Mouse (Mus musculus) neural tube, embryonic 14.5 days (tissue): ENCODE results near the gene Pcdh9. TPM values are rescaled to one million over a fixed set of nuclear protein-coding genes. Genes with fewer than 3 reads are reported as not detected.

Source experiments
- ATAC-seq: fragments of 200-750 bp; cut with Nextera tagmentation; 2 replicates; pipeline ENCODE4 v1.8.0; 2017; ENCODE audit warnings: low read depth, mild to moderate bottlenecking, moderate TSS enrichment, moderate library complexity
- H3K27ac ChIP-seq: fragments of 300-500 bp; sonication (generic); 2 replicates; pipeline ENCODE4 v1.5.1; 2014; ENCODE audit warnings: low read depth, mild to moderate bottlenecking, control low read depth, low read length, moderate library complexity, mixed read lengths
- H3K27me3 ChIP-seq: fragments of 300-500 bp; sonication (generic); 2 replicates; pipeline ENCODE4 v1.6.1; 2014; ENCODE audit warnings: low read length; ENCODE audit not compliant: control insufficient read depth, insufficient read depth
- H3K36me3 ChIP-seq: fragments of 300-500 bp; sonication (generic); 2 replicates; pipeline ENCODE4 v1.6.1; 2014; ENCODE audit warnings: low read length, mixed read lengths; ENCODE audit not compliant: control insufficient read depth, insufficient read depth
- H3K4me1 ChIP-seq: fragments of 300-500 bp; sonication (generic); 2 replicates; pipeline ENCODE4 v1.6.1; 2014; ENCODE audit warnings: low read length; ENCODE audit not compliant: control insufficient read depth, insufficient read depth
- H3K4me2 ChIP-seq: fragments of 300-500 bp; sonication (generic); 2 replicates; pipeline ENCODE4 v1.6.1; 2014; ENCODE audit warnings: mild to moderate bottlenecking, low read depth, low read length, control low read depth
- H3K4me3 ChIP-seq: fragments of 300-500 bp; sonication (generic); 2 replicates; pipeline ENCODE4 v1.5.1; 2014; ENCODE audit warnings: low read depth, low read length, control low read depth, mixed read lengths
- H3K9ac ChIP-seq: fragments of 300-500 bp; sonication (generic); replicated peaks from 2 replicates; pipeline ENCODE4 v1.6.1; 2014; ENCODE audit warnings: low read depth, mild to moderate bottlenecking, control low read depth, low read length, mixed read lengths
- H3K9me3 ChIP-seq: fragments of 300-500 bp; sonication (generic); 2 replicates; pipeline ENCODE4 v1.6.1; 2016; ENCODE audit warnings: low read length; ENCODE audit not compliant: control insufficient read depth
- WGBS: fragments of 180-500 bp; shearing (Covaris S2); extraction: QIAGEN DNeasy Blood & Tissue Kit; methylation state at CpG from one replicate; pipeline ENCODE4 v1.1.7; 2014; 5-methylcytosine and 5-hydroxymethylcytosine counted together
- polyA plus RNA-seq: library from polyadenylated mRNA; unstranded; fragments of >200 nt; fragmentation: Nextera tagmentation; extraction: Ambion mirVana; gene quantifications from 2 replicates; pipeline ENCODE4 v1.2.1, GENCODE M21; 2014

Gene Pcdh9
- polyA plus RNA-seq, 1 experiment from 2014 or later, result 180 TPM

DNA sequence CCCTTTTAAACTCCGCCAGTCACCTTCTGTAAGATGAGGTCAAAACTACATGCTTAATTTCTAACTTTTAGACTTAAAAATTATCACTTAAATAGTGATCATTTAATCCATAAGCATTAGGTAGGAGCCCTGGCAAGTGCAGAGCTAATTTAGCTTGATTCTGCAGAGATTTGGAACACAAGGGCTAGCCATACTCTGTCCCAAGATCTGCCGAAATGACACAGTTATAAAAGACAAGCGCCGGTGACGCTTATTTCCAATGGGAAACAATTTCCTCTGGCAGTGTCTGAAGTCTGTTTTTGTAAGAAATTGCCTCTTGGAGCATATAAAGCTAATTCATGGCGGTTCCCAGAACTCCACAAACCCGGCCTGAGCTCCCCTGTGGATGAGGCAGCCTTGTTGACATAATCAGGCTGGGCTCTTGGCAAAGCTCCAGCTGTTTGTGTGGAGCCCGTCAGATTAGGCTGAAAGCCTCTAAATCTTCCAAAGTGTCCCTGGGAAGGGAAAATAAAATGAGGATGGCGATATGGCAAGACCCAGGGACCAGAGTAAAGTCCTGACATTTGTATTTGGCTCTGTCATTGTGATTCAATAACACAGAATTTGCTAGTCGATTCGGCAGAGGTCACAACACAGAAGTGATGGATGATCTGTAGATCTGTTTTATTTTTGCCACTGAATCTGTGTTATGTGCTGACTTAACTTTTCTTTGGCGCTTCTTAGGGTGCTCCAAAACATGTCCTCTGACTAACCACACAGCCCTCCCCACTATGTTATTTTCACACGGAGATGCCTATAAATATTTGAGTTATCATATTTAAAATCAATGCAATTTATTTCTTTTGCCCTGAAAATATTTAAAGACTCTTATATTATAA is 391.4 kb downstream of the Pcdh9 start:
- no peaks in the 10 kb centered on the region for H3K9me3 ChIP-seq
- ATAC-seq, result peak; percentile 83; the same call in 1 of the 2 replicates
- H3K36me3 ChIP-seq, result no peaks in the 10 kb centered on the region
- peaks cover 4% of the 10 kb centered on the region; the same call in 1 of the 2 replicates for H3K4me1 ChIP-seq
- H3K27ac ChIP-seq, result 0 out of 2 replicates have a peak overlapping the region, but pooled peaks have one; percentile 8
- no peak overlapping the region for H3K4me3 ChIP-seq
- H3K27me3 ChIP-seq, result no peaks in the 10 kb centered on the region
- H3K9ac ChIP-seq, result no peak overlapping the region
- 24% methylated on average over 13 of the region's 13 CpGs for WGBS
- H3K4me2 ChIP-seq, result 0 out of 2 replicates have a peak overlapping the region, but pooled peaks have one; percentile 0

DNA sequence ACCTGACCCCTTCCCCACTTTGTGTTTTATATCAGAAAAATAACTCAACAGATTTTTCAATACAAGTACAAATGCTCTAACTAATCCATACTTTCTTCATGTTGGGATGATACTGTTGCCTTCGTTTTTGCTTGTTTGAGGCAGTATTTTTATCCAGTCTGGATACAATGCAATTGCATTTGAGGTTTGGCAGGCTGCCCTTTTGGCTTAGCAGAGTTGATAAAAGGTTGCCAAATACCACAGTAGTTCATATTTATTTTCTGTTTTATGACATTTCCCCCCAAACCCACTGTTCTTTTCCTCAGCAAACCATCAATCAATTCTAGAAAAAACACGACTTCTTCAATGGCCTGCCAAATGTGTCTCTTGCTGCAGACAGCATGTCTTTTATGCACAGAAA is 415.5 kb downstream of the Pcdh9 start:
- Histone ChIP-seq H3K9ac (no peak overlapping the region), H3K4me1 (no peaks in the 10 kb centered on the region), H3K27me3 (no peaks in the 10 kb centered on the region), H3K4me3 (no peak overlapping the region), H3K9me3 (no peaks in the 10 kb centered on the region), H3K36me3 (no peaks in the 10 kb centered on the region), H3K4me2 (no peak overlapping the region), H3K27ac (no peak overlapping the region)
- 58% methylated on average over 2 of the region's 2 CpGs for WGBS
- no peak for ATAC-seq

DNA sequence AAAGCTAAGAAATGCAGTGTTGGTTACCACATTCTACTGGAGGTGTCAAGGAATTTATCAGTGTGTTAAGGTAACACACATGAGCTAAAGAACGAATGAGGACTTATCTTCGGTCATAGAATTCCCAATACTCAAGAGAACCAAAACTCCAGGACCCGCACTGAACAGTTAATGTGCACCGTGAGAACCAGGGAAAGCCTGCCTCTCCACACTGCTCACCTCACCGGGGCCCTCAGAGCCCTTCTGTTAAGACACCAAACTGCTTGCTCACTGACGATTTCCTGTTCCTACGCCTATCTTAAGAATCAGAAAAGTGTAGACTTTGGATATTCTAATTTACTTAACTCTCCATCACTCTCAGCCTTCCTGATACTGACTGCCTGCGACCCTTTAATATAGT is 418.0 kb downstream of the Pcdh9 start:
- H3K4me3 ChIP-seq, result no peak overlapping the region
- no peaks in the 10 kb centered on the region for H3K4me1 ChIP-seq
- no peak overlapping the region for H3K4me2 ChIP-seq
- no peak overlapping the region for H3K27ac ChIP-seq
- H3K9me3 ChIP-seq, result no peaks in the 10 kb centered on the region
- no peaks in the 10 kb centered on the region for H3K36me3 ChIP-seq
- H3K9ac ChIP-seq, result no peak overlapping the region
- WGBS, result 65% methylated on average over 8 of the region's 8 CpGs
- no peaks in the 10 kb centered on the region for H3K27me3 ChIP-seq
- no peak for ATAC-seq

DNA sequence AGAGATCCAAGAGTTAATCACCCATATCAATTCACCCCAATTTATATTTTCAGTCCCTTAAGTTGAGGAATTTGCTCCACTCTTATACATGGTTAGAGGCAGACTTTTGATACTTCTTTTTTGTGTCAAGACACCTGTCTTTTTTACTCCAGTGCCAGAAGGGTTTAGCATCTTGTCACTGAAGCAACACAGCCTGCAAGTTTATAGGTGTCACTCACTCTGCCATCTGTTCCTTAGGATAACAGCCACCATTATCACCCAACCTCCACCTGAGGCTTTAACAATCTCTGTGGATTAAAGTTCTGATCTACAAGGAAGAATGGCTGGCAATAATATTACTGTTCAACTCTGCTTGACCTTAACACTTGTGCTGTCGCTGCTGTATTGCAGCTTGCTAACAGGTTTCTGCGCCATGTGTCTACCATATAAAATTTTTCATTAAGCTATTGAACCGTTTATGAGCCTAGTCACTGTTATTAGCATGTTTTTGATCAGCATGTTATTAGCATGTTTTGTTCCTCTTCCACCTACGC is 427.1 kb downstream of the Pcdh9 start:
- H3K27me3 ChIP-seq, result no peaks in the 10 kb centered on the region
- no peak overlapping the region for H3K4me2 ChIP-seq
- WGBS, result 63% methylated on average over 4 of the region's 4 CpGs
- no peak overlapping the region for H3K9ac ChIP-seq
- no peak for ATAC-seq
- H3K4me3 ChIP-seq, result no peak overlapping the region
- H3K9me3 ChIP-seq, result no peaks in the 10 kb centered on the region
- H3K27ac ChIP-seq, result no peak overlapping the region
- H3K4me1 ChIP-seq, result no peaks in the 10 kb centered on the region
- no peaks in the 10 kb centered on the region for H3K36me3 ChIP-seq

DNA sequence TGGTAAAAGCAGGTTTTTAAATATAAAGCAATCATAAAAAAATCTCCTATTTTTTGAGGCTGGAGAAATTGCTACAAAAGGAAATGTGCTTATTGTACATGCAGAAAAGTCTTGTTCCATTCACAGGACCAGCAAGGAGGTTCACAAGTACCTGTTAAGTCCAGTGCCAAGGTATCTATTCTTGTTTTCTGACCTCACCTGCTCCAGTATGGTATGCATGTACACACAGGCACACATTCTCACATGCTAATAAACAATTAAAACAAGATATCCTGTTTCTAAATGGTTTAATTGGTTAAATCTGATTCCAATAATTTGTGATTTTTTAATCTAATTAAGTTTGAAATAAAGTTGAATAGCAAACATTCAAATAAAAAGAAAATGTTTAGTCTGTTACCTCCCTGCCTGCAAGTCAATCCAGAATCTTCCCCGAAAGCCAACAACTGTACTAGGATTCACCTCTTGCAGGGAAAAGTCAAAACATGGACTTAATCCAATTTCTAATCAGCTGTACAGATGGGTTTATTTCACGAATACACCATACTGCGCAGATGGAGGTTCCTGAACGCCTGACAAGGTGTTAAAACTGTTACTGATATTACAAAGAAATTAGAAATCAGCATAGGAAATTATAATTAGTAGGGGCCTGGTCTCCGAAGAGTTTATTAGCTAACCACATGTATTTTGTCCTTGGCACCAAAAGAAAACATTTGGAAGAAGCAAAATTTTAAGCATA is 439.4 kb downstream of the Pcdh9 start:
- Histone ChIP-seq H3K4me1 (no peaks in the 10 kb centered on the region), H3K27me3 (no peaks in the 10 kb centered on the region), H3K9me3 (no peaks in the 10 kb centered on the region), H3K27ac (no peak overlapping the region), H3K9ac (no peak overlapping the region), H3K36me3 (no peaks in the 10 kb centered on the region), H3K4me2 (no peak overlapping the region), H3K4me3 (no peak overlapping the region)
- no peak for ATAC-seq
- 86% methylated on average over 5 of the region's 5 CpGs for WGBS

DNA sequence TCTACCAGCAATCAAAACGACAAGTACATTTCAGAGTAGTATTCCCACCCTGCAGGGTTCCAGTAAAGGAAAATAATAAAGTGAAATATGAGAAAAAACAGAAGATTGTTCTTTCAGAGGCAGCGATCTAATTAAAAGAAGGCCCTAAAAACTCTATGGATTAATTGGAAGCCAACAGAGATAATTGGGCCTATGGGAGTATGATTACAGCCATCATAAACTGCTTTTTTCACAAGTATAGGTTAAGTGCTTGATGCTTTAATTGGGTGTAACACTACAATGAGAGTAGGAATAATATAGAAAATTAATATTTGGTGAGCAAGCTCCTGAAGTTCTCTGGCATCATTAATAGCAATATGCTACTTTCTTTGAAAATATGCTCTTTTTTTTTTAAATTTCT is 448.6 kb downstream of the Pcdh9 start:
- no peak overlapping the region for H3K4me2 ChIP-seq
- no peak overlapping the region for H3K9ac ChIP-seq
- no peak for ATAC-seq
- H3K4me1 ChIP-seq, result no peaks in the 10 kb centered on the region
- no peaks in the 10 kb centered on the region for H3K36me3 ChIP-seq
- H3K9me3 ChIP-seq, result no peaks in the 10 kb centered on the region
- 45% methylated on average over 2 of the region's 2 CpGs for WGBS
- H3K27ac ChIP-seq, result no peak overlapping the region
- no peak overlapping the region for H3K4me3 ChIP-seq
- no peaks in the 10 kb centered on the region for H3K27me3 ChIP-seq

DNA sequence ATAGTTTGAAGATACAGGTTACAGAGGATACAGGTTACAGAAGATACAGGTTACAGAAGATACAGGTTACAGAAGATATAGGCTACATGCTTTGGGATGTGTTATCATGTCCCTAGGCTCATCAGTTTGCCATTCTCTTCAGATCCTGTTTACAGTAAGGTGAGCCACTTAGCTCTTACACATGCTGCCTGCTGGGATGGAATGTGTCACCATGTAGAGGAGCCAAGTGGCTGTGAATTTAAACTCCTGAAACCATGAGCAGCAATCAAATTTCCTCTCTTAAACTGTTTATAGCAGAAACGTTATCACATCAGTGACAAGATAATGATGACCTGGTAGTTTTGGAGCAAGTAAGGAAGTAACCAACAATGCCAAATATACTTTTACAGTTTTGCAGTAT is 453.3 kb downstream of the Pcdh9 start:
- WGBS, result 61% methylated on average over 1 of the region's 1 CpGs
- no peak overlapping the region for H3K4me2 ChIP-seq
- H3K4me1 ChIP-seq, result no peaks in the 10 kb centered on the region
- H3K9me3 ChIP-seq, result no peaks in the 10 kb centered on the region
- no peak overlapping the region for H3K9ac ChIP-seq
- no peak overlapping the region for H3K4me3 ChIP-seq
- H3K36me3 ChIP-seq, result no peaks in the 10 kb centered on the region
- H3K27me3 ChIP-seq, result no peaks in the 10 kb centered on the region
- ATAC-seq, result no peak
- no peak overlapping the region for H3K27ac ChIP-seq

DNA sequence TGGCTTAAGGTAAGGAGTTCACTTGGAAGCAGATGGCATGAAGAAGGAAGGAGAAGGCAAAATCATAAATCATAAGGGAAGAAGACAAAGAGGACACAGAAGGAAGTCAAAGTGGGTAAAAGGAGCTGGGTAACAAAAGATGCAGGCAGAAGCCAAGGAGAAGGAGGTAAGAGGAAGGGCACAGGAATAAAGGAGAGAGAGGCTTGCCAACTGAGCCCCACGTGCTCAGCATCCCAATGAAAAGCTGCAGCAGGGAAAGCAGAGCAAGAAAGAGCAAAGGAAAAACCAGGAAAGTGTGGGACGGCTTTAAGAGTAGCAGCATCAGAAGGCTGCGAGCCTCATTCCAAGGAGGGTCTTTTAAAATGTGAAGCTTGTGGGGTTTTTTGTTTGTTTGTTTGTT is 473.7 kb downstream of the Pcdh9 start:
- Histone ChIP-seq H3K36me3 (no peaks in the 10 kb centered on the region), H3K9ac (no peak overlapping the region), H3K9me3 (no peaks in the 10 kb centered on the region), H3K27ac (no peak overlapping the region), H3K4me2 (no peak overlapping the region), H3K27me3 (no peaks in the 10 kb centered on the region), H3K4me1 (no peaks in the 10 kb centered on the region), H3K4me3 (no peak overlapping the region)
- WGBS, result 21% methylated on average over 3 of the region's 3 CpGs
- ATAC-seq, result peak; percentile 85

DNA sequence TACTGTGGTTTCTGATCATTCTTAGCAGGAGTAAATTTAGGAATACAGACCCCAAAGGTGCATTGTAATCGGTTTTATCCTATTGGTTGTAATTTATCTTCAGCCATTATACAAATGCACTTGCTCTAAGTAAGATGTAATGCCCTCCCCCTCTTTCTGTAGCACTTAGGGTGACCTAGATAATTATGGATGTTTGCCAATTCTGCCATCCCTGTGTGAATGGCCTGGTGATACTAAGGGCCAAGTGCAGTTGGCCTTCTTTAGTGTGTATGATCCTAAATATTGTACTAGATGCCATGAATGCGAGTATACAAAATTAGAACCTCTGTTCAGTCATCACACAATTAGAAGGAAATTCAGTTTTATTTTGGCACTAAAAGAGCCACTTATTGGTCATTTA is 475.0 kb downstream of the Pcdh9 start:
- no peak overlapping the region for H3K9ac ChIP-seq
- no peak for ATAC-seq
- no peaks in the 10 kb centered on the region for H3K9me3 ChIP-seq
- no peak overlapping the region for H3K27ac ChIP-seq
- no peaks in the 10 kb centered on the region for H3K36me3 ChIP-seq
- no peaks in the 10 kb centered on the region for H3K27me3 ChIP-seq
- H3K4me2 ChIP-seq, result no peak overlapping the region
- WGBS, result 65% methylated on average over 2 of the region's 2 CpGs
- H3K4me3 ChIP-seq, result no peak overlapping the region
- no peaks in the 10 kb centered on the region for H3K4me1 ChIP-seq
